Mouse (Mus musculus): Measurements from ENCODE around the gene Mdh1b. TPM values are rescaled to one million over a fixed set of nuclear protein-coding genes. Genes with fewer than 3 reads are reported as not detected.

The Mdh1b gene
- total and polyA plus RNA-seq, 3 experiments, result not detected

GRCm38 (mm10) chr1:63769167-63769566 lies 39.0 kb upstream of the Mdh1b start, which contains the start of gene 4933402D24Rik:
Gene 4933402D24Rik, minus strand, starts transcription at chr1:63769267.
- no peaks in the 10 kb centered on the region for H3K4me1 ChIP-seq (ENCODE audit: control insufficient read depth in 1 of 2, insufficient read depth in 2 of 2, low read length in 2 of 2)
- H3K27me3 ChIP-seq (ENCODE audit: control insufficient read depth in 1 of 2, insufficient read depth in 2 of 2, low read length in 2 of 2), result no peaks in the 10 kb centered on the region
- DNase-seq (ENCODE audit: low read depth, low spot score), result no peak

GRCm38 (mm10) chr1:63768112-63768511 lies 38.0 kb upstream of the Mdh1b start:
- Histone ChIP-seq H3K79me2 (ENCODE audit: control insufficient read depth, insufficient read depth, low read length, poor library complexity) (no peaks in the 10 kb centered on the region), H3K4me3 (ENCODE audit: control insufficient read depth in 1 of 2, insufficient read depth in 1 of 2, low read depth in 2 of 2, low read length in 2 of 2) (no peak overlapping the region), H3K9me3 (replicated peaks; ENCODE audit: insufficient read depth, low read length) (no peaks in the 10 kb centered on the region), H3K27ac (ENCODE audit: control insufficient read depth, low read depth, low read length) (no peak overlapping the region), H3K36me3 (ENCODE audit: control insufficient read depth in 1 of 2, insufficient read depth in 2 of 2, low read length in 2 of 2) (no peaks in the 10 kb centered on the region), H3K27me3 (ENCODE audit: control insufficient read depth in 1 of 2, insufficient read depth in 2 of 2, low read length in 2 of 2) (no peaks in the 10 kb centered on the region), H3K4me1 (ENCODE audit: control insufficient read depth in 1 of 2, insufficient read depth in 2 of 2, low read length in 2 of 2) (no peaks in the 10 kb centered on the region), H3K9ac (ENCODE audit: control insufficient read depth, low read depth, low read length, poor library complexity, severe bottlenecking) (no peak overlapping the region)
- DNase-seq (ENCODE audit: low read depth, low spot score), result no peak
- no peak for TF ChIP-seq MYC (IDR thresholded peaks at IDR 0.05; ENCODE audit: low read depth, low read length)
- no peak for TF ChIP-seq GABPA (IDR thresholded peaks at IDR 0.05; ENCODE audit: low read depth, low read length)
- no peak for TF ChIP-seq EP300 (IDR thresholded peaks at IDR 0.05; ENCODE audit: low read depth in 1 of 2, low read length in 2 of 2)
- TF ChIP-seq TBP (IDR thresholded peaks at IDR 0.05; ENCODE audit: low read depth, low read length), result no peak
- no peak for TF ChIP-seq RAD21 (IDR thresholded peaks at IDR 0.05; ENCODE audit: low read depth, low read length)
- no peak for TF ChIP-seq SIN3A (IDR thresholded peaks at IDR 0.05; ENCODE audit: low read length)
- TF ChIP-seq MEF2A (IDR thresholded peaks at IDR 0.05; ENCODE audit: extremely low read depth, insufficient replicate concordance, low read depth, low read length, poor library complexity, severe bottlenecking), result no peak
- no peak for TF ChIP-seq RCOR1 (IDR thresholded peaks at IDR 0.05; ENCODE audit: low read depth, low read length)
- TF ChIP-seq POLR2A (IDR thresholded peaks at IDR 0.05; ENCODE audit: control insufficient read depth in 1 of 2, insufficient read depth in 1 of 2, low read depth in 1 of 2, low read length in 2 of 2, poor library complexity in 1 of 2), result no peak
- no peak for TF ChIP-seq TAL1 (IDR thresholded peaks at IDR 0.05; ENCODE audit: low read length)
- no peak for TF ChIP-seq ELF1 (IDR thresholded peaks at IDR 0.05; ENCODE audit: low read depth, low read length)
- TF ChIP-seq KAT2A (conservative IDR thresholded peaks at IDR 0.05; ENCODE audit: low read depth, low read length), result no peak
- TF ChIP-seq ETS1 (IDR thresholded peaks at IDR 0.05; ENCODE audit: low read depth, low read length), result no peak
- no peak for TF ChIP-seq MAFK (IDR thresholded peaks at IDR 0.05; ENCODE audit: borderline replicate concordance, low read depth, low read length)
- no peak for TF ChIP-seq BHLHE40 (IDR thresholded peaks at IDR 0.05; ENCODE audit: borderline replicate concordance, low read depth, low read length)
- no peak for TF ChIP-seq JUND (IDR thresholded peaks at IDR 0.05; ENCODE audit: low read depth, low read length)
- no peak for TF ChIP-seq GATA1 (IDR thresholded peaks at IDR 0.05; ENCODE audit: low read depth, low read length)
- TF ChIP-seq ZC3H11A (IDR thresholded peaks at IDR 0.05; ENCODE audit: low read depth, low read length), result no peak
- no peak for TF ChIP-seq POLR2AphosphoS5 (IDR thresholded peaks at IDR 0.05; ENCODE audit: borderline replicate concordance, low read depth, low read length)

More at GRCm38 (mm10) chr1:63769167-63769566, 39.0 kb upstream of the Mdh1b start, which contains the start of gene 4933402D24Rik:
- H3K27ac ChIP-seq (ENCODE audit: control insufficient read depth, low read depth, low read length), result no peak within 1 kb of the TSS
- no peak within 1 kb of the TSS for H3K9ac ChIP-seq (ENCODE audit: control insufficient read depth, low read depth, low read length, poor library complexity, severe bottlenecking)
- no peak for TF ChIP-seq NELFE (IDR thresholded peaks at IDR 0.05; ENCODE audit: low read depth, low read length)
- no peak for TF ChIP-seq MYB (IDR thresholded peaks at IDR 0.05; ENCODE audit: low read depth, low read length)
- no peak for TF ChIP-seq ZC3H11A (IDR thresholded peaks at IDR 0.05; ENCODE audit: low read depth, low read length)
- no peak for TF ChIP-seq TBP (IDR thresholded peaks at IDR 0.05; ENCODE audit: low read depth, low read length)
- no peak for TF ChIP-seq SMC3 (IDR thresholded peaks at IDR 0.05; ENCODE audit: low read depth, low read length)
- no peak for TF ChIP-seq NRF1 (IDR thresholded peaks at IDR 0.05; ENCODE audit: insufficient read depth, low read depth, low read length, poor library complexity, severe bottlenecking)
- no peak for TF ChIP-seq E2F4 (IDR thresholded peaks at IDR 0.05; ENCODE audit: borderline replicate concordance, low read depth, low read length)
- TF ChIP-seq ZKSCAN1 (IDR thresholded peaks at IDR 0.05; ENCODE audit: low read depth, low read length), result no peak
- TF ChIP-seq POLR2AphosphoS2 (IDR thresholded peaks at IDR 0.05; ENCODE audit: low read length), result no peak
- no peak for TF ChIP-seq GATA1 (IDR thresholded peaks at IDR 0.05; ENCODE audit: low read depth, low read length)
- no peak for TF ChIP-seq USF2 (IDR thresholded peaks at IDR 0.05; ENCODE audit: borderline replicate concordance in 1 of 2, insufficient read depth in 1 of 2, low read depth in 1 of 2, low read length in 2 of 2)
- TF ChIP-seq MAZ (IDR thresholded peaks at IDR 0.05; ENCODE audit: low read depth, low read length), result no peak
- no peak for TF ChIP-seq POLR2AphosphoS5 (IDR thresholded peaks at IDR 0.05; ENCODE audit: borderline replicate concordance, low read depth, low read length)
- no peak for TF ChIP-seq BHLHE40 (IDR thresholded peaks at IDR 0.05; ENCODE audit: borderline replicate concordance, low read depth, low read length)
- TF ChIP-seq USF1 (IDR thresholded peaks at IDR 0.05; ENCODE audit: low read depth, low read length), result no peak
- TF ChIP-seq CHD1 (IDR thresholded peaks at IDR 0.05; ENCODE audit: low read depth, low read length), result no peak
- no peaks in the 10 kb centered on the region for H3K36me3 ChIP-seq (ENCODE audit: control insufficient read depth in 1 of 2, insufficient read depth in 2 of 2, low read length in 2 of 2)
- H3K9me3 ChIP-seq (replicated peaks; ENCODE audit: insufficient read depth, low read length), result no peaks in the 10 kb centered on the region
- no peaks in the 10 kb centered on the region for H3K79me2 ChIP-seq (ENCODE audit: control insufficient read depth, insufficient read depth, low read length, poor library complexity)
- H3K4me3 ChIP-seq (ENCODE audit: control insufficient read depth in 1 of 2, insufficient read depth in 1 of 2, low read depth in 2 of 2, low read length in 2 of 2), result no peak within 1 kb of the TSS
